Mouse (Mus musculus) fat pad, adult 2 months (tissue): ENCODE data around the gene 1700029I15Rik.

Experiments
- DNase-seq: peaks from one replicate; pipeline ENCODE4 v3.0.0-alpha.2; 2011; ENCODE audit warnings: low read depth, low spot score; ENCODE audit errors: extremely low read depth

The 1700029I15Rik gene

GRCm38 (mm10) chr2:92373437-92373813 is 8.9 kb upstream of the 1700029I15Rik start:
- no peak for DNase-seq

DNA sequence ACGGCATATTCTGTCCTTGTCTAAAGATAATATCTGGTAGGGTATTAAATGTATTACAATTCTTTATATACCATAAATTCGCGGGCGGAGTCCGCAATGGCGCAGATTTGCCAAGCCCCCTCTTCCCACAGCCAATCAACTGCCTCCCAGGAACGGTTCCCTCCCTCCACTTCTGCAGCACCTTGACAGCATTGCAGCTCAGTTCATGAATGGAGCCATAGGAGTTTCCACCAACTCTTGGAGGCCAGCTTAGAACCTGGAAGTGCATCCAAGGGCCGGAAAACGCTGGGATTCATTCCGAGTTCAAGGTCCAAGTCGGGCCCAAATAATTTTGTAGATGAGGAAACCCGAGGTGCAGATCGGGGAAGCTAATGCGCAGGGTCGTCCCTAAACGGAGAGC is 7.8 kb upstream of the 1700029I15Rik start, which contains the start of the genes Pex16 and Large2:
Gene Pex16, plus strand, starts transcription at position 163 of the 400 bp plus-strand sequence.
Gene Large2, minus strand, starts transcription at position 356 of the 400 bp plus-strand sequence.
- no peak for DNase-seq

DNA sequence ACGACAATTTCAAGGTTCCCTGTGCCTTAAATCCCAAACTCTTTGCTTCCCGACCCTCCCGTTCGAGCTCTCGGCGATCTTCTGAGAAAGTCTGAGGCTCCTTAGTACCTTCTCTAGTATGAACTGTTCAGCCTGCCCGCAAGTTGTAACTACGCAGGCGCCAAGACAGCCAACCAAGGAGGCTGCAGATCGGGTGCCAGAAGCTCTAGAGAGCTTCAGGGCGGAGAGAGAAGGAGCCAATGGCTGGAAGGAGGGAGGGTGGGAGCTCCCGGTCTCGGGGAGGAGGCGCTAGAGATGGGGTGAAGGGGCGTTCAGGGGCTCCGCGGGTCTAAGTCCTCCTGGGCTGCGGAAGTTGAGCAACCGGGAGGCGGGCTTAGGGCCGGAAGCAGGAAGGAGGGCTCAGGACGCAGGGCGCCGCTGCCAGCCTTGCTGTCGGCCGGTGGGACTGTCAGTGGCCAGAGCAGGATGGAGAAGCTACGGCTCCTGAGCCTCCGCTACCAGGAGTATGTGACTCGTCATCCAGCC is 7.2 kb upstream of the 1700029I15Rik start:
- DNase-seq = peak; percentile 89

DNA sequence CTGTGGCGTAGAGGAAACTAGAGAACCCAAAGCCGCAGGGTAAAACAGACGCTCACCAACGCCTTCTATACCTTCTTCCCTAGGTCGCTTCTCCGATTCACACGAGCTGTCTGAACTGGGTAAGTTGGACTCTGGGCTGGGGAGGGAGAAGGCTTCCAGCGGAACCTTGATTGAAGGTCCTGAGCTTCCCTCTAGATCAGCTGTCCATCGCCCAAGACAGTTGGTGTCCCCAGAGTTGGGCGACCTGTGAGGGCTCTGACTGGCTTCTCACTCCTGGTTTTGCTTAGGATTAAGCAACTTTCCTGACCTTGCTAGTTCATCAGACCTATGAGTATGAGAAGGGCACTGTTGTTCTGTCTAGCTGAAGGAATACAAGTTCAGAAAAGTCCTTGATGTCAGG is 6.5 kb upstream of the 1700029I15Rik start:
- DNase-seq = no peak

GRCm38 (mm10) chr2:92376300-92376699 is 6.0 kb upstream of the 1700029I15Rik start:
- no peak for DNase-seq

DNA sequence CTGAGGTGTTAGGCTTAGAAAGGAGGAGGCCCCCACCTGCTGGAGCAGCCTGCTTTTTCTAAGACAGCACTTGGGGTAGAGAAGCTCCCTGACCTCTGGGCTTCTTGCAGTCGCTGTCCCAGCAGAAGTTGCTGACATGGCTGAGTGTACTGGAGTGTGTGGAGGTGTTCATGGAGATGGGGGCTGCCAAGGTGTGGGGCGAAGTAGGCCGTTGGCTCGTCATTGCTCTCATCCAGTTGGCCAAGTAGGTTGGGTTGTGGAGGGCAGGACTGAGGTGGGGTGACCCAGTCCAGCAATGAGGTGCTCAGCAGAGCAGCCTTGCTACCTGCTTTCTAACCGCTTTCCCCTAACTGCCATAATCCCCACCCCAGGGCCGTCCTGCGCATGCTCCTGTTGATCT is 5.0 kb upstream of the 1700029I15Rik start:
- no peak for DNase-seq

DNA sequence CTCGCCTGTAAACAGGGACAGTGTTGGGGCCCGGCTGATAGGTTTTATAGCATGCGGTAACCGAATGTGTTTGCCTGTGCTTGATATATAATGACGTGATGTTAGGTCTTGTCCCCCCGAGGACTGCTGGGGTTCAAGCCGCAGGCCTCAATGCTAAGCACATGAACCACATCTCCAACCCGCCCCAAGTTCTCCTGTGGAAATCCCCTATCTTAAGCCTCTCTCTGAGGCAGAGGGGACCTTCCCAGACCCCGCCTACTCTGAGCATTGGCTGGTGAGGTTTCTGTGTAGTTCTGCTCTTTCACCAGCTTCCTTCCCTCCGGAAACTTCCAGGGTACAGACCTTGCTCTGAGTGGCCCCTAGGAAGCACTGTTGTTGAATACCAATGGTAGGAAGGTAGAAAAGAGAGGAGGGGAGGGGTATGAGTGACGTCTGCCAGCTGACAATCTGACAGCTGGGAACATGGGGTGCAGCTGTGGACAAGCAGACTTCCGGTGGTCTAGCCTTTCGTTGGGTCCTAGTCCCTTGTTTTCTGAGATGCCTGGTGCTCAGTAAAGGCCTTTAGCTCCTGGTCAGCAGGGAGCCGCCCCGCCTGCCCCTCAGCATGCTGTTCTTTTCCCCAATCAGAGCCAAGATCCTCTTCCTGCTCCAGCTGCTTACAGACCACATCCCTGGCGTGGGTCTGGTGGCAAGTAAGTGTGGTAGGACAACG is 2.4 kb upstream of the 1700029I15Rik start:
- no peak for DNase-seq

GRCm38 (mm10) chr2:92380495-92381050 is 1.8 kb upstream of the 1700029I15Rik start:
- no peak for DNase-seq

DNA sequence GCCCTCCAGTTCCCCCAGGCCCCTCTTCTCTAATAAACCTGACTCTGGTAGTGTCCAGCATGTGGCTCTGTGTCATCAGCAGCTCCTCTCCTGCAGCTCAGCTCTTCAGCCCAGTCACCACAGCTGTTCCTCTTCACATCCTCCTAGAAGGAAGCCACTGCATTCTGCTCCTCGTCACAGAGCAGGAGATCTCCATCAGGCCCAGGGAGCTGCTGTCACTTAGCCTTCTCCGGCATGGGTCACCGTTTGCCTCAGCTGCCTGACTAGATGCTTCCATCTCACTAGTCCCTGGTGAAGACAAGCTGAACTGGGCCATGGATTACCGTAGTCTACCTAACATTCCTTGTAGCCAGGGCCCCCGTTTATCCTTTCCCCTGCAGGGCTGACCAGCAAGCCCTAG is 1.2 kb upstream of the 1700029I15Rik start:
- DNase-seq = no peak

- DNase-seq = no peak
Measured at GRCm38 (mm10) chr2:92382759-92383158, 421 bp downstream of the 1700029I15Rik start.

DNA sequence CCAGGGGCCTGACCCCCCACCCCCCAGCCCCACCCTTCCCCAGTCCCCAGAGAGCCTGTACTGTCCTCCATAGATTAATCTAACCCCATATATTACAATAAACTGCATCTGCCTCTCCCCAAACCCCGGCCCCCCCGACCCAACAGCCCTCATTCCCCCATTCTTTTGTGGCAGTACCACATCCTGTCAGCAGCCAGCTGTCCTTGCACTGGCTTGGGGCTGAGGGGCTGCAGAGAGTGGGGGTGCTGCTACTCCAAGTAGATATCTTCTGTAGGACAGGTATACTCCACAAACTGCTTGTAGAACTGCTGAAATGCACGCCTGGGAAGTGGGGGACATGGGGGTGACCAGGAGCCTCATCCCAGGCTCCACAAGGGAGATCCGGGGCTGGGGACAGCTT is 1.8 kb downstream of the 1700029I15Rik start:
- no peak for DNase-seq

- no peak for DNase-seq
Measured at GRCm38 (mm10) chr2:92385113-92386051, 3.0 kb downstream of the 1700029I15Rik start.

GRCm38 (mm10) chr2:92386821-92387570 is 4.7 kb downstream of the 1700029I15Rik start:
- no peak for DNase-seq

GRCm38 (mm10) chr2:92387646-92388045 is 5.3 kb downstream of the 1700029I15Rik start:
- no peak for DNase-seq

- no peak for DNase-seq
Measured at GRCm38 (mm10) chr2:92388081-92388517, 5.8 kb downstream of the 1700029I15Rik start.

DNA sequence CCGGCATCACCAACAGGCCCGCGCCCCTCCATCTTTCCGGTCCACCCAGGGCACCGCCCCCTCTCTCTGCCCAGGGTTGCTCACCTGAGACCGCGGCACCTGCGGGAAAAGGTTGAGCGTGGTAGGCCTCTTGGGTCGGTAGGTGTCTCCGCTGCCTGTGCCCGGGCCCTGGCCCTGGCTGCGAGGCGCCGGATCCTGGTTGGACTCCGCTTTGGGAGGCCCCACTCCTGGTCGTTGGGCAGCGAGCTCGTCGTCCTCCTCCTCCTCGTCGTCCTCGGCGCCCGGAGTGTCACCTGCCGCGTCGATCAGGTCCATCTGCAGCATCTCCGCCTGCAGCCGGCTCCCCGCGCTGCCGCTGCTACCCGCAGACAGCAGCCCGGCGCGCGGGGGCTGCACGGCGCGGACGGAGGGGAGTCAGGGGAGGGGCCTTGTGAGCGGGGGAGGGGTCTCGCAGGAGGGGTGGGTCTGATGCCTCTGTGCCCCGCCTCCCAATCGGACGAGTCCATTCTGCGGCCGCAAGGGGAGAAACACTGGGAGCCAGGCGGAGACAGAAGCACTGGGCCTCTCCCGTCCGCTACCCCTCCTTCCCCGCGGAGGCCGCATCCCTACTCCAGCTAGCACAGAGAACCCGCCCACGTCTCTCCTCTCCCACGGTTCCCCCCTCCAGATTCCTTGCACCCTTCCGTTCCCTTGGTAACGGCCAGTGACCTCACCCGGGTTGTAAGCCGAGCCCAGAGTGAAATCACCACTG is 6.7 kb downstream of the 1700029I15Rik start:
- DNase-seq = no peak

DNA sequence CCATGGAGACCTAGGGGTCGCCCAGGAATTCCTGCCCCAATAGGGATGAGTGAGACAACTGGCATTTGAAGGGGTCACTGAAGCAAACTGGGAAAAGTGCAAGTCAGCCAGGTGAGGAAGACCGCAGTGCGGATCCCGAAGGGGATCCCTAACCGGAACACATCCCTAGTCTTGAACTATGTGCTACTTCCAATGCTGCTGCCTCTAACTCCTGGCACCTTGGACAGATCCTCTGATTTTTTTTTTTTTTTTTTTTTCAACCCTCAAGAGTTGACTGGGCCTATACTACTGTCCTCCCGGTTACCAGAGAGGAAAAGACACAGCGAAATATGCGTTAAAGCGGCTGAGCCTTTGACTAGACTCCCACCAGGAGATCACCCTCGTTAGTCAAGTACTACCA is 7.3 kb downstream of the 1700029I15Rik start:
- DNase-seq = no peak

GRCm38 (mm10) chr2:92390206-92390930 is 8.0 kb downstream of the 1700029I15Rik start:
- DNase-seq = no peak

GRCm38 (mm10) chr2:92391116-92391515 is 8.8 kb downstream of the 1700029I15Rik start:
- DNase-seq = no peak
